Mouse (Mus musculus) C2C12 (cell line): ENCODE data around the gene Rtf1.

Experiments
- CTCF ChIP-seq: IDR thresholded peaks from one replicate; pipeline ENCODE4 v1.5.1; 2011; ENCODE audit not compliant: control insufficient read depth, insufficient read depth, insufficient read length
- MYOG ChIP-seq: IDR thresholded peaks from one replicate; pipeline ENCODE4 v1.6.1; 2011; ENCODE audit not compliant: control insufficient read depth, insufficient read length; ENCODE audit errors: extremely low read depth
- USF1 ChIP-seq: IDR thresholded peaks from one replicate; pipeline ENCODE4 v1.6.1; 2011; ENCODE audit warnings: low read depth, mild to moderate bottlenecking, control low read depth, moderate library complexity

DNA sequence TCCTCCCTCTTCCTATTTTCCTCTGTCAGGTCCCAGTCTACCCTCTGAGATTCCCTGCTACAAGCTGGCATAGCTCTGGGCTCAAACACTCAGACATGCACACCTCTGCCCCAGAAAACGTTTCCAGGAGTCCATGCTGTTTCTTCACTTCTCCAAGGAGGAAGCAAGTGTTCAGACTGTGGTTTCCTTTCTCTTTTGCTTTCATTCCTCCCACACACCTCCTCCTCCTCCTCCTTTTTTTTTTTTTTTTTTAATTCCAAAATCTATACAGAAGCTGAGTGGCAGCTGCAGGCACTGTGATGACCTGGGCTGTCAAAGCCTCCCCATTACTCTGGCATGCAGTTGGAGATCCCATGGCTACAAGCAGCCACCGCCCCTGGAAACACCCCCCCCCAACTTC, 65.7 kb downstream of the Rtf1 start:
- TF ChIP-seq CTCF, result no peak
- no peak for TF ChIP-seq USF1
- no peak for TF ChIP-seq MYOG
